Mouse (Mus musculus) cerebellum, adult 9-10 months (tissue): Measurements from ENCODE around the gene Ftl1.
"Not testable (repeated sequence)": the region's sequence is repeated elsewhere in the genome, so short reads cannot be mapped to it uniquely, and the experiment has no call there.

ENCODE experiments used
- DNase-seq: peaks from one replicate; pipeline ENCODE4 v3.0.0; 2022

Ftl1 gene

GRCm38 (mm10) chr7:45459564-45460140, at the start of gene Ftl1:
Gene Ftl1, minus strand, starts transcription at chr7:45459884.
- DNase-seq: peak; percentile 99

GRCm38 (mm10) chr7:45509181-45509882, 49.6 kb upstream of the Ftl1 start:
- no peak for DNase-seq

GRCm38 (mm10) chr7:45508561-45508960, 48.9 kb upstream of the Ftl1 start:
- DNase-seq: no peak

GRCm38 (mm10) chr7:45507583-45507982, 47.9 kb upstream of the Ftl1 start:
- no peak for DNase-seq

- no peak for DNase-seq
Observed at GRCm38 (mm10) chr7:45498427-45498826, 38.7 kb upstream of the Ftl1 start.

GRCm38 (mm10) chr7:45494548-45494947, 34.9 kb upstream of the Ftl1 start:
- no peak for DNase-seq

GRCm38 (mm10) chr7:45492951-45493350, 33.3 kb upstream of the Ftl1 start:
- peak; percentile 91 for DNase-seq

GRCm38 (mm10) chr7:45492225-45492844, 32.7 kb upstream of the Ftl1 start:
- peak; percentile 64 for DNase-seq

GRCm38 (mm10) chr7:45491264-45491663, 31.6 kb upstream of the Ftl1 start:
- DNase-seq: no peak

GRCm38 (mm10) chr7:45490822-45491221, 31.1 kb upstream of the Ftl1 start:
- no peak for DNase-seq

GRCm38 (mm10) chr7:45489578-45489977, 29.9 kb upstream of the Ftl1 start:
- DNase-seq: no peak

- DNase-seq: peak; percentile 72
Observed at GRCm38 (mm10) chr7:45488293-45489204, 28.9 kb upstream of the Ftl1 start, which contains the start of gene Dhdh. Gene Dhdh, minus strand, starts transcription at chr7:45488805.

GRCm38 (mm10) chr7:45487861-45488292, 28.2 kb upstream of the Ftl1 start:
- DNase-seq: no peak

- DNase-seq: no peak
Observed at GRCm38 (mm10) chr7:45486761-45487415, 27.2 kb upstream of the Ftl1 start, which contains the start of gene Gm45808. Gene Gm45808, minus strand, starts transcription at chr7:45486811.

- no peak for DNase-seq
Observed at GRCm38 (mm10) chr7:45486158-45486557, 26.5 kb upstream of the Ftl1 start.

GRCm38 (mm10) chr7:45484985-45485384, 25.3 kb upstream of the Ftl1 start:
- not testable (repeated sequence) for DNase-seq

- no peak for DNase-seq
Observed at GRCm38 (mm10) chr7:45482166-45482565, 22.5 kb upstream of the Ftl1 start.

GRCm38 (mm10) chr7:45481374-45481927, 21.8 kb upstream of the Ftl1 start, which contains the start of gene Tulp2:
Gene Tulp2, plus strand, starts transcription at chr7:45481877.
- peak; percentile 85 for DNase-seq

- not testable (repeated sequence) for DNase-seq
Observed at GRCm38 (mm10) chr7:45480310-45480709, 20.6 kb upstream of the Ftl1 start.

- no peak for DNase-seq
Observed at GRCm38 (mm10) chr7:45478774-45479173, 19.1 kb upstream of the Ftl1 start.

GRCm38 (mm10) chr7:45477003-45477402, 17.3 kb upstream of the Ftl1 start:
- peak; percentile 78 for DNase-seq

- DNase-seq: no peak
Observed at GRCm38 (mm10) chr7:45476453-45476852, 16.8 kb upstream of the Ftl1 start.
